Mouse (Mus musculus): ENCODE measurements around the gene Dcst1. TPM values are rescaled to one million over a fixed set of nuclear protein-coding genes. Genes with fewer than 3 reads are reported as not detected.

Gene Dcst1
- polyA plus RNA-seq, 1 experiment from 2014 or later: 0.34 TPM

GRCm38 (mm10) chr3:89378394-89379067 is 13.5 kb upstream of the Dcst1 start:
- H3K4me3 ChIP-seq (ENCODE audit: low read depth, low read length): peak overlapping the region; percentile 53
- peaks cover 7% of the 10 kb centered on the region for H3K36me3 ChIP-seq (ENCODE audit: control insufficient read depth, insufficient read depth, low read length)
- peaks cover 11% of the 10 kb centered on the region for H3K4me1 ChIP-seq (replicated peaks; ENCODE audit: control insufficient read depth, insufficient read depth, low read length)
- peak; percentile 89 for ATAC-seq (replicated peaks; ENCODE audit: low FRiP score, low TSS enrichment, low read depth)
- no peaks in the 10 kb centered on the region for H3K9me3 ChIP-seq (ENCODE audit: control insufficient read depth, low read length)
- H3K27me3 ChIP-seq (replicated peaks; ENCODE audit: control insufficient read depth, insufficient read depth, low read length): no peaks in the 10 kb centered on the region
- under 1% methylated on average over 25 of the region's 29 CpGs for WGBS
- H3K9ac ChIP-seq (ENCODE audit: low read length): peak overlapping the region; percentile 55
- 0 out of 2 replicates have a peak overlapping the region, but pooled peaks have one; percentile 8 for H3K27ac ChIP-seq (ENCODE audit: low read depth)
- H3K4me2 ChIP-seq (ENCODE audit: low read length): peak overlapping the region; percentile 62
- DNase-seq (ENCODE audit: low spot score): peak; percentile 93

- peaks cover 7% of the 10 kb centered on the region for H3K36me3 ChIP-seq (ENCODE audit: control insufficient read depth, insufficient read depth, low read length)
- no peak overlapping the region for H3K27ac ChIP-seq (ENCODE audit: low read depth)
- H3K9me3 ChIP-seq (ENCODE audit: control insufficient read depth, low read length): no peaks in the 10 kb centered on the region
- no peak for DNase-seq (ENCODE audit: low spot score)
- peak overlapping the region; percentile 53; the same call in 1 of the 2 replicates for H3K4me3 ChIP-seq (ENCODE audit: low read depth, low read length)
- H3K4me1 ChIP-seq (replicated peaks; ENCODE audit: control insufficient read depth, insufficient read depth, low read length): peaks cover 11% of the 10 kb centered on the region
- ATAC-seq (replicated peaks; ENCODE audit: low FRiP score, low TSS enrichment, low read depth): 0 out of 2 replicates have a peak, but pooled peaks have one; percentile 6
- no peak overlapping the region for H3K9ac ChIP-seq (ENCODE audit: low read length)
- WGBS: 83% methylated on average over 4 of the region's 4 CpGs
- H3K27me3 ChIP-seq (replicated peaks; ENCODE audit: control insufficient read depth, insufficient read depth, low read length): no peaks in the 10 kb centered on the region
- peak overlapping the region; percentile 62 for H3K4me2 ChIP-seq (ENCODE audit: low read length)
Observed at GRCm38 (mm10) chr3:89377831-89378230, 12.8 kb upstream of the Dcst1 start.

- 48% methylated on average over 5 of the region's 5 CpGs for WGBS
- H3K4me3 ChIP-seq (ENCODE audit: low read depth, low read length): no peak overlapping the region
- no peaks in the 10 kb centered on the region for H3K36me3 ChIP-seq (ENCODE audit: control insufficient read depth, insufficient read depth, low read length)
- DNase-seq (ENCODE audit: low spot score) (no peak), ATAC-seq (replicated peaks; ENCODE audit: low FRiP score, low TSS enrichment, low read depth) (no peak)
- no peak overlapping the region for H3K27ac ChIP-seq (ENCODE audit: low read depth)
- no peak overlapping the region for H3K4me2 ChIP-seq (ENCODE audit: low read length)
- no peaks in the 10 kb centered on the region for H3K27me3 ChIP-seq (replicated peaks; ENCODE audit: control insufficient read depth, insufficient read depth, low read length)
- H3K9ac ChIP-seq (ENCODE audit: low read length): no peak overlapping the region
- peaks cover 5% of the 10 kb centered on the region; the same call in 1 of the 2 replicates for H3K4me1 ChIP-seq (replicated peaks; ENCODE audit: control insufficient read depth, insufficient read depth, low read length)
- H3K9me3 ChIP-seq (ENCODE audit: control insufficient read depth, low read length): no peaks in the 10 kb centered on the region
Observed at GRCm38 (mm10) chr3:89373581-89374231, 8.7 kb upstream of the Dcst1 start.

- Histone ChIP-seq H3K9ac (ENCODE audit: low read length) (no peak overlapping the region), H3K4me2 (ENCODE audit: low read length) (no peak overlapping the region), H3K27me3 (replicated peaks; ENCODE audit: control insufficient read depth, insufficient read depth, low read length) (no peaks in the 10 kb centered on the region), H3K4me1 (replicated peaks; ENCODE audit: control insufficient read depth, insufficient read depth, low read length) (peaks cover 5% of the 10 kb centered on the region; the same call in 1 of the 2 replicates), H3K27ac (ENCODE audit: low read depth) (no peak overlapping the region), H3K9me3 (ENCODE audit: control insufficient read depth, low read length) (no peaks in the 10 kb centered on the region), H3K36me3 (ENCODE audit: control insufficient read depth, insufficient read depth, low read length) (no peaks in the 10 kb centered on the region), H3K4me3 (ENCODE audit: low read depth, low read length) (no peak overlapping the region)
- 37% methylated on average over 11 of the region's 11 CpGs for WGBS
- ATAC-seq (replicated peaks; ENCODE audit: low FRiP score, low TSS enrichment, low read depth) (no peak), DNase-seq (ENCODE audit: low spot score) (no peak)
Observed at GRCm38 (mm10) chr3:89367338-89367737, 2.3 kb upstream of the Dcst1 start.

GRCm38 (mm10) chr3:89365486-89366414 is 697 bp upstream of the Dcst1 start:
- WGBS: 64% methylated on average over 20 of the region's 20 CpGs
- H3K27ac ChIP-seq (ENCODE audit: low read depth): no peak overlapping the region
- H3K4me3 ChIP-seq (ENCODE audit: low read depth, low read length): no peak overlapping the region

GRCm38 (mm10) chr3:89364631-89365030 is 422 bp downstream of the Dcst1 start:
- peaks cover 5% of the 10 kb centered on the region; the same call in 1 of the 2 replicates for H3K4me1 ChIP-seq (replicated peaks; ENCODE audit: control insufficient read depth, insufficient read depth, low read length)
- ATAC-seq (replicated peaks; ENCODE audit: low FRiP score, low TSS enrichment, low read depth) (no peak), DNase-seq (ENCODE audit: low spot score) (no peak)
- no peaks in the 10 kb centered on the region for H3K36me3 ChIP-seq (ENCODE audit: control insufficient read depth, insufficient read depth, low read length)
- no peak overlapping the region for H3K4me2 ChIP-seq (ENCODE audit: low read length)
- H3K9me3 ChIP-seq (ENCODE audit: control insufficient read depth, low read length): no peaks in the 10 kb centered on the region
- H3K4me3 ChIP-seq (ENCODE audit: low read depth, low read length): no peak overlapping the region
- H3K27ac ChIP-seq (ENCODE audit: low read depth): no peak overlapping the region
- no peaks in the 10 kb centered on the region for H3K27me3 ChIP-seq (replicated peaks; ENCODE audit: control insufficient read depth, insufficient read depth, low read length)
- H3K9ac ChIP-seq (ENCODE audit: low read length): no peak overlapping the region
- WGBS: 66% methylated on average over 8 of the region's 8 CpGs

More at GRCm38 (mm10) chr3:89365486-89366414, 697 bp upstream of the Dcst1 start:
- Histone ChIP-seq H3K27me3 (replicated peaks; ENCODE audit: control insufficient read depth, insufficient read depth, low read length) (no peaks in the 10 kb centered on the region), H3K4me2 (ENCODE audit: low read length) (peak overlapping the region; percentile 9; the same call in 1 of the 2 replicates), H3K9me3 (ENCODE audit: control insufficient read depth, low read length) (no peaks in the 10 kb centered on the region), H3K9ac (ENCODE audit: low read length) (no peak overlapping the region), H3K36me3 (ENCODE audit: control insufficient read depth, insufficient read depth, low read length) (no peaks in the 10 kb centered on the region), H3K4me1 (replicated peaks; ENCODE audit: control insufficient read depth, insufficient read depth, low read length) (peaks cover 5% of the 10 kb centered on the region; the same call in 1 of the 2 replicates)
- ATAC-seq (replicated peaks; ENCODE audit: low FRiP score, low TSS enrichment, low read depth): 0 out of 2 replicates have a peak, but pooled peaks have one; percentile 32
- no peak for DNase-seq (ENCODE audit: low spot score)

GRCm38 (mm10) chr3:89361675-89362074 is 3.4 kb downstream of the Dcst1 start, which contains the start of gene Dcst2:
TSS of gene Dcst2 (plus strand) at chr3:89361975.
- Histone ChIP-seq H3K36me3 (ENCODE audit: control insufficient read depth, insufficient read depth, low read length) (no peaks in the 10 kb centered on the region), H3K4me2 (ENCODE audit: low read length) (no peak within 1 kb of the TSS), H3K4me1 (replicated peaks; ENCODE audit: control insufficient read depth, insufficient read depth, low read length) (no peaks in the 10 kb centered on the region; the same call in 1 of the 2 replicates), H3K9ac (ENCODE audit: low read length) (no peak within 1 kb of the TSS), H3K27me3 (replicated peaks; ENCODE audit: control insufficient read depth, insufficient read depth, low read length) (no peaks in the 10 kb centered on the region), H3K9me3 (ENCODE audit: control insufficient read depth, low read length) (no peaks in the 10 kb centered on the region), H3K4me3 (ENCODE audit: low read depth, low read length) (no peak within 1 kb of the TSS), H3K27ac (ENCODE audit: low read depth) (no peak within 1 kb of the TSS)
- no peak for ATAC-seq (replicated peaks; ENCODE audit: low FRiP score, low TSS enrichment, low read depth)
- 80% methylated on average over 7 of the region's 7 CpGs for WGBS
- DNase-seq (ENCODE audit: low spot score): no peak

GRCm38 (mm10) chr3:89360237-89360636 is 4.8 kb downstream of the Dcst1 start:
- no peak overlapping the region for H3K4me2 ChIP-seq (ENCODE audit: low read length)
- H3K27ac ChIP-seq (ENCODE audit: low read depth): no peak overlapping the region
- 79% methylated on average over 3 of the region's 3 CpGs for WGBS
- no peak overlapping the region for H3K4me3 ChIP-seq (ENCODE audit: low read depth, low read length)
- H3K36me3 ChIP-seq (ENCODE audit: control insufficient read depth, insufficient read depth, low read length): no peaks in the 10 kb centered on the region
- H3K9ac ChIP-seq (ENCODE audit: low read length): no peak overlapping the region
- no peaks in the 10 kb centered on the region; the same call in 1 of the 2 replicates for H3K4me1 ChIP-seq (replicated peaks; ENCODE audit: control insufficient read depth, insufficient read depth, low read length)
- H3K9me3 ChIP-seq (ENCODE audit: control insufficient read depth, low read length): no peaks in the 10 kb centered on the region
- no peaks in the 10 kb centered on the region for H3K27me3 ChIP-seq (replicated peaks; ENCODE audit: control insufficient read depth, insufficient read depth, low read length)
- ATAC-seq (replicated peaks; ENCODE audit: low FRiP score, low TSS enrichment, low read depth) (no peak), DNase-seq (ENCODE audit: low spot score) (no peak)

All from intestine, embryonic 14.5 days (tissue).